Mouse (Mus musculus) stomach, embryonic 16.5 days (tissue): ENCODE results near the gene Gab2. TPM values are rescaled to one million over a fixed set of nuclear protein-coding genes. Genes with fewer than 3 reads are reported as not detected.

Source experiments
- ATAC-seq: fragments of 200-750 bp; cut with Nextera tagmentation; 2 replicates; pipeline ENCODE4 v1.8.0; 2017; ENCODE audit warnings: moderate number of reproducible peaks, moderate TSS enrichment; ENCODE audit not compliant: insufficient read depth, low FRiP score
- H3K27ac ChIP-seq: fragments of 300-500 bp; sonication (generic); 2 replicates; pipeline ENCODE4 v1.5.1; 2014; ENCODE audit warnings: low read length
- H3K27me3 ChIP-seq: fragments of 300-500 bp; sonication (generic); 2 replicates; pipeline ENCODE4 v1.6.1; 2014; ENCODE audit warnings: low read length, control low read depth, mixed read lengths; ENCODE audit not compliant: control insufficient read depth, insufficient read depth
- H3K36me3 ChIP-seq: fragments of 300-500 bp; sonication (generic); 2 replicates; pipeline ENCODE4 v1.6.1; 2014; ENCODE audit warnings: low read length; ENCODE audit not compliant: control insufficient read depth, insufficient read depth
- H3K4me1 ChIP-seq: fragments of 300-500 bp; sonication (generic); 2 replicates; pipeline ENCODE4 v1.6.1; 2014; ENCODE audit warnings: low read length, control low read depth, mixed read lengths; ENCODE audit not compliant: control insufficient read depth, insufficient read depth
- H3K4me2 ChIP-seq: fragments of 300-500 bp; sonication (generic); 2 replicates; pipeline ENCODE4 v1.6.1; 2014; ENCODE audit warnings: low read depth, low read length, mixed read lengths
- H3K4me3 ChIP-seq: fragments of 300-500 bp; sonication (generic); replicated peaks from 2 replicates; pipeline ENCODE4 v1.5.1; 2014; ENCODE audit warnings: mild to moderate bottlenecking, low read length
- H3K9ac ChIP-seq: fragments of 300-500 bp; sonication (generic); 2 replicates; pipeline ENCODE4 v1.6.1; 2014; ENCODE audit warnings: low read length
- H3K9me3 ChIP-seq: fragments of 300-500 bp; sonication (generic); replicated peaks from 2 replicates; pipeline ENCODE4 v1.6.1; 2016; ENCODE audit warnings: low read length, control low read depth; ENCODE audit not compliant: control insufficient read depth
- WGBS: fragments of 180-500 bp; shearing (Covaris S2); extraction: QIAGEN DNeasy Blood & Tissue Kit; methylation state at CpG from one replicate; pipeline ENCODE4 v1.1.7; 2014; 5-methylcytosine and 5-hydroxymethylcytosine counted together
- polyA plus RNA-seq: library from polyadenylated mRNA; unstranded; fragments of >200 nt; fragmentation: Nextera tagmentation; extraction: Ambion mirVana; gene quantifications from 2 replicates; pipeline ENCODE4 v1.2.1, GENCODE M21; 2015

Gab2 gene
- polyA plus RNA-seq, 1 experiment from 2014 or later = 8.3 TPM

- no peaks in the 10 kb centered on the region for H3K9me3 ChIP-seq
- H3K9ac ChIP-seq = no peak overlapping the region
- WGBS = 79% methylated on average over 4 of the region's 4 CpGs
- peaks cover 20% of the 10 kb centered on the region for H3K36me3 ChIP-seq
- H3K27ac ChIP-seq = no peak overlapping the region
- H3K27me3 ChIP-seq = no peaks in the 10 kb centered on the region
- ATAC-seq = no peak
- H3K4me3 ChIP-seq = no peak overlapping the region
- H3K4me1 ChIP-seq = no peaks in the 10 kb centered on the region
- H3K4me2 ChIP-seq = no peak overlapping the region
Measured at GRCm38 (mm10) chr7:97302876-97303275, 221.5 kb downstream of the Gab2 start.

GRCm38 (mm10) chr7:97303614-97304013 lies 222.2 kb downstream of the Gab2 start:
- ATAC-seq = no peak
- Histone ChIP-seq H3K4me3 (no peak overlapping the region), H3K4me2 (no peak overlapping the region), H3K27ac (no peak overlapping the region), H3K9me3 (no peaks in the 10 kb centered on the region), H3K27me3 (no peaks in the 10 kb centered on the region), H3K36me3 (peaks cover 26% of the 10 kb centered on the region), H3K4me1 (no peaks in the 10 kb centered on the region), H3K9ac (no peak overlapping the region)
- 83% methylated on average over 2 of the region's 2 CpGs for WGBS

- H3K9me3 ChIP-seq = no peaks in the 10 kb centered on the region
- peaks cover 30% of the 10 kb centered on the region for H3K36me3 ChIP-seq
- no peak overlapping the region for H3K27ac ChIP-seq
- no peaks in the 10 kb centered on the region for H3K27me3 ChIP-seq
- no peak overlapping the region for H3K4me2 ChIP-seq
- H3K4me3 ChIP-seq = no peak overlapping the region
- no peak overlapping the region for H3K9ac ChIP-seq
- H3K4me1 ChIP-seq = no peaks in the 10 kb centered on the region
- no peak for ATAC-seq
Measured at GRCm38 (mm10) chr7:97304471-97304870, 223.1 kb downstream of the Gab2 start.

- no peak overlapping the region for H3K9ac ChIP-seq
- no peak overlapping the region for H3K4me3 ChIP-seq
- peaks cover 30% of the 10 kb centered on the region for H3K36me3 ChIP-seq
- H3K27me3 ChIP-seq = no peaks in the 10 kb centered on the region
- 84% methylated on average over 4 of the region's 4 CpGs for WGBS
- H3K4me2 ChIP-seq = no peak overlapping the region
- ATAC-seq = no peak
- H3K27ac ChIP-seq = no peak overlapping the region
- H3K4me1 ChIP-seq = no peaks in the 10 kb centered on the region
- H3K9me3 ChIP-seq = no peaks in the 10 kb centered on the region
Measured at GRCm38 (mm10) chr7:97305206-97305605, 223.8 kb downstream of the Gab2 start.

- peaks cover 30% of the 10 kb centered on the region for H3K36me3 ChIP-seq
- no peak for ATAC-seq
- H3K4me3 ChIP-seq = no peak overlapping the region
- no peaks in the 10 kb centered on the region for H3K27me3 ChIP-seq
- WGBS = 95% methylated on average over 2 of the region's 2 CpGs
- H3K9me3 ChIP-seq = no peaks in the 10 kb centered on the region
- no peak overlapping the region for H3K9ac ChIP-seq
- no peak overlapping the region for H3K4me2 ChIP-seq
- H3K27ac ChIP-seq = no peak overlapping the region
- H3K4me1 ChIP-seq = no peaks in the 10 kb centered on the region
Measured at GRCm38 (mm10) chr7:97306813-97307212, 225.4 kb downstream of the Gab2 start.

GRCm38 (mm10) chr7:97307546-97307945 lies 226.2 kb downstream of the Gab2 start:
- ATAC-seq = no peak
- H3K4me3 ChIP-seq = no peak overlapping the region
- 75% methylated on average over 1 of the region's 1 CpGs for WGBS
- H3K27ac ChIP-seq = no peak overlapping the region
- H3K9ac ChIP-seq = no peak overlapping the region
- no peaks in the 10 kb centered on the region for H3K9me3 ChIP-seq
- peaks cover 30% of the 10 kb centered on the region for H3K36me3 ChIP-seq
- H3K4me2 ChIP-seq = no peak overlapping the region
- no peaks in the 10 kb centered on the region for H3K4me1 ChIP-seq
- no peaks in the 10 kb centered on the region for H3K27me3 ChIP-seq

GRCm38 (mm10) chr7:97309461-97310340 lies 228.3 kb downstream of the Gab2 start:
- Histone ChIP-seq H3K27ac (no peak overlapping the region), H3K9ac (no peak overlapping the region), H3K36me3 (peaks cover 25% of the 10 kb centered on the region), H3K9me3 (no peaks in the 10 kb centered on the region), H3K4me3 (no peak overlapping the region), H3K4me1 (no peaks in the 10 kb centered on the region), H3K4me2 (no peak overlapping the region), H3K27me3 (no peaks in the 10 kb centered on the region)
- no peak for ATAC-seq
- WGBS = 88% methylated on average over 4 of the region's 4 CpGs

GRCm38 (mm10) chr7:97310341-97310635 lies 228.9 kb downstream of the Gab2 start:
- Histone ChIP-seq H3K9ac (no peak overlapping the region), H3K4me1 (no peaks in the 10 kb centered on the region), H3K9me3 (no peaks in the 10 kb centered on the region), H3K4me3 (no peak overlapping the region), H3K4me2 (no peak overlapping the region), H3K36me3 (peaks cover 25% of the 10 kb centered on the region), H3K27ac (no peak overlapping the region), H3K27me3 (no peaks in the 10 kb centered on the region)
- no peak for ATAC-seq
- WGBS = 91% methylated on average over 3 of the region's 3 CpGs

GRCm38 (mm10) chr7:97311620-97312019 lies 230.2 kb downstream of the Gab2 start:
- Histone ChIP-seq H3K27ac (no peak overlapping the region), H3K9me3 (no peaks in the 10 kb centered on the region), H3K27me3 (no peaks in the 10 kb centered on the region), H3K36me3 (peaks cover 17% of the 10 kb centered on the region), H3K4me2 (no peak overlapping the region), H3K4me1 (no peaks in the 10 kb centered on the region), H3K9ac (no peak overlapping the region), H3K4me3 (no peak overlapping the region)
- ATAC-seq = no peak
- WGBS = 88% methylated on average over 14 of the region's 14 CpGs
